Mouse (Mus musculus) midbrain, embryonic 16.5 days (tissue): ENCODE measurements around the gene Cdk14. TPM values are rescaled to one million over a fixed set of nuclear protein-coding genes. Genes with fewer than 3 reads are reported as not detected.
A peak's percentile ranks its signal among the peaks of the same experiment; 100 is the strongest.

Experiments
- ATAC-seq: fragments of 200-750 bp; cut with Nextera tagmentation; 2 replicates; pipeline ENCODE4 v1.8.0; 2017; ENCODE audit warnings: moderate TSS enrichment
- H3K27ac ChIP-seq: fragments of 300-500 bp; sonication (generic); 2 replicates; pipeline ENCODE4 v1.5.1; 2014; ENCODE audit warnings: mild to moderate bottlenecking, low read length, mixed read lengths
- H3K27me3 ChIP-seq: fragments of 300-500 bp; sonication (generic); 2 replicates; pipeline ENCODE4 v1.6.1; 2014; ENCODE audit warnings: low read depth, low read length, mixed read lengths; ENCODE audit not compliant: control insufficient read depth, insufficient read depth
- H3K36me3 ChIP-seq: fragments of 300-500 bp; sonication (generic); 2 replicates; pipeline ENCODE4 v1.6.1; 2014; ENCODE audit warnings: mild to moderate bottlenecking, low read length, moderate library complexity, mixed read lengths; ENCODE audit not compliant: control insufficient read depth, insufficient read depth
- H3K4me1 ChIP-seq: fragments of 300-500 bp; sonication (generic); 2 replicates; pipeline ENCODE4 v1.6.1; 2014; ENCODE audit warnings: mild to moderate bottlenecking, low read length, mixed read lengths; ENCODE audit not compliant: control insufficient read depth, insufficient read depth
- H3K4me2 ChIP-seq: fragments of 300-500 bp; sonication (generic); 2 replicates; pipeline ENCODE4 v1.6.1; 2014; ENCODE audit warnings: mild to moderate bottlenecking, low read length, mixed read lengths
- H3K4me3 ChIP-seq: fragments of 300-500 bp; sonication (generic); 2 replicates; pipeline ENCODE4 v1.5.1; 2014; ENCODE audit warnings: low read depth, mild to moderate bottlenecking, low read length, moderate library complexity, mixed read lengths
- H3K9ac ChIP-seq: fragments of 300-500 bp; sonication (generic); 2 replicates; pipeline ENCODE4 v1.6.1; 2014; ENCODE audit warnings: low read depth, low read length, mixed read lengths
- H3K9me3 ChIP-seq: fragments of 300-500 bp; sonication (generic); replicated peaks from 2 replicates; pipeline ENCODE4 v1.6.1; 2014; ENCODE audit warnings: mild to moderate bottlenecking, low read length, mixed read lengths; ENCODE audit not compliant: control insufficient read depth, poor library complexity, severe bottlenecking
- WGBS: fragments of 180-500 bp; shearing (Covaris S2); extraction: QIAGEN DNeasy Blood & Tissue Kit; methylation state at CpG from one replicate; pipeline ENCODE4 v1.1.7; 2014; 5-methylcytosine and 5-hydroxymethylcytosine counted together
- polyA plus RNA-seq: library from polyadenylated mRNA; unstranded; fragments of >200 nt; fragmentation: Nextera tagmentation; extraction: Ambion mirVana; gene quantifications from 2 replicates; pipeline ENCODE4 v1.2.1, GENCODE M21; 2015

Cdk14 gene
- polyA plus RNA-seq, 1 experiment from 2014 or later = 44.6 TPM

DNA sequence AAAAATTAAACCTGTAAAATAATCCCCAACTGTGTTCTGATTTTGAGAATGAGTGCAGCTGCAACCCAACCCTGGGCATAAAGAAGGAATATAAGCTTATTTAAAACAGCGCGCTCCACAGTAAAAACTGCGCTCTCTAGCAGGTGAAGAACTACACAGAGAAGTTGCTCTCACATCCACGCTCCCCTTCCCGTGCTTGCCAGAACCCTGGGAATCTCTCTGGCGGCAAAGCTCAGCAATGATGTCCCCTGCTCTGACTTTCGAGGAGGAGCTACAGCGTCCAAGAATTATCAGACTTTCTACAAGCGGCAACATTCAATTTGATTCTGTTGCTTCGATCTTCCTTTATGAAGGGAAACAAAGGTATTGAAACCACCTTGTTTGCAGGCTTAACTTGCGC lies 387.7 kb downstream of the Cdk14 start:
- 67% methylated on average over 11 of the region's 11 CpGs for WGBS
- H3K27ac ChIP-seq = no peak overlapping the region
- no peak overlapping the region for H3K9ac ChIP-seq
- no peak overlapping the region for H3K4me3 ChIP-seq
- H3K9me3 ChIP-seq = no peaks in the 10 kb centered on the region
- H3K4me2 ChIP-seq = no peak overlapping the region
- peak; percentile 49; the same call in 1 of the 2 replicates for ATAC-seq
- no peaks in the 10 kb centered on the region for H3K36me3 ChIP-seq
- no peaks in the 10 kb centered on the region for H3K27me3 ChIP-seq
- H3K4me1 ChIP-seq = peaks cover 12% of the 10 kb centered on the region

DNA sequence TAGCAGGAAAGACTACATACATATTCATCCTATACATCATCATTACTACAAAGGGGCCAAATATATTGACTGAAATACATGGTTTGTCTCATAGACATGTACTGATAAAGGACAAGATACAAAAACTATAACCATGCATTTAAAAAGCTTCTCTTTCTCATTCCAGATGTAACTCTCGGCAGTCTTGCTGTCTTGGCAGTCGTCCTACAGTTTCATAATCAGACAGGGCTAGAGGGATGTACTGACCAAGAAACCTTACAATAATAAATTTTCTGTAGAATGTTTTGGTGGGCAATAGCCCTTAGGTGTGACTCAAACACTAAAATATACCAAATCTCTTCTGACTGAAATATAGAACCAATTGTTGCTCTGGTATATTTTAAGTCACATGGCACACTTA lies 389.7 kb downstream of the Cdk14 start:
- 80% methylated on average over 2 of the region's 2 CpGs for WGBS
- Histone ChIP-seq H3K27me3 (no peaks in the 10 kb centered on the region), H3K27ac (no peak overlapping the region), H3K9me3 (no peaks in the 10 kb centered on the region), H3K36me3 (no peaks in the 10 kb centered on the region), H3K4me3 (no peak overlapping the region), H3K9ac (no peak overlapping the region), H3K4me2 (no peak overlapping the region), H3K4me1 (peaks cover 12% of the 10 kb centered on the region)
- ATAC-seq = no peak

DNA sequence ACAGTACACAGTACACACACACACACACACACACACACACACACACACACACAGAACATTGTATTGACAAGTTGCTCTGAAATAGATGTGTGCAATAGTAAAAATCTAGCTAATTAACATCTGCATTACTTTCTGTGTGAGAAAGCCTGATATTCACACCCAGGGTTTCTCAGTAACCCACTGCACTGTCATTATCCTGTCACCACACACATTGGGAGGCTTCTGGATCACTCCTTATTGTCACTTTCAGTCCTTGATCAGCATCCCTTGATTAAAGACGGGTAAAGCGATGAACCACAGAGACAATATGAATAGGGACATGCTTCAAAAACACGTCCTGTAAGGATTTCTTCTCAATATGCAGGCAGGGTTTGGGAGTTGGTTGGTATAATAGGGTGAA lies 401.2 kb downstream of the Cdk14 start:
- no peak for ATAC-seq

DNA sequence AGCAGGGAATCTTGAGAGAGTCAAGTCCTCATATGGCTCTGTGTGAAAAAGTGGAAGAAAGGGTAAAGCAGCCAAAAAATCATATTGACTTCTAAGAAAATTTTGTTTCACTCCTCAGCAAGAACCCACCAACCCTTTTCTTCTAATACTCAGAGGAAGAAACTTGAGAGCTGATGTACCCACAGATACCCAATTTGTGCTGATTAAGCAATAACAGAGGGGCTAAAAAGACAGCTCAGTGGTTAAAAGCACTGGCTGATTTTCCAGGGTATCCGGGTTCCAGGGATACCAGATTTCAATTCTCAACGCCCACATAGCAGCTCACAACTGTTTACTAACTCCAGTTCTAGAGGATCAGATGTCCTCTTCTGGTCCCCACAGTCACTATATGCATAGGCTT lies 401.9 kb downstream of the Cdk14 start:
- Histone ChIP-seq H3K27me3 (no peaks in the 10 kb centered on the region), H3K9ac (no peak overlapping the region), H3K9me3 (no peaks in the 10 kb centered on the region), H3K4me2 (no peak overlapping the region), H3K4me1 (no peaks in the 10 kb centered on the region), H3K36me3 (no peaks in the 10 kb centered on the region), H3K4me3 (no peak overlapping the region), H3K27ac (no peak overlapping the region)
- ATAC-seq = no peak
- 86% methylated on average over 2 of the region's 2 CpGs for WGBS

More for the DNA sequence above, 401.2 kb downstream of the Cdk14 start:
- H3K9me3 ChIP-seq = no peaks in the 10 kb centered on the region
- H3K4me1 ChIP-seq = no peaks in the 10 kb centered on the region
- no peak overlapping the region for H3K9ac ChIP-seq
- H3K27me3 ChIP-seq = no peaks in the 10 kb centered on the region
- no peaks in the 10 kb centered on the region for H3K36me3 ChIP-seq
- H3K27ac ChIP-seq = no peak overlapping the region
- H3K4me3 ChIP-seq = no peak overlapping the region
- no peak overlapping the region for H3K4me2 ChIP-seq
- 77% methylated on average over 3 of the region's 3 CpGs for WGBS

DNA sequence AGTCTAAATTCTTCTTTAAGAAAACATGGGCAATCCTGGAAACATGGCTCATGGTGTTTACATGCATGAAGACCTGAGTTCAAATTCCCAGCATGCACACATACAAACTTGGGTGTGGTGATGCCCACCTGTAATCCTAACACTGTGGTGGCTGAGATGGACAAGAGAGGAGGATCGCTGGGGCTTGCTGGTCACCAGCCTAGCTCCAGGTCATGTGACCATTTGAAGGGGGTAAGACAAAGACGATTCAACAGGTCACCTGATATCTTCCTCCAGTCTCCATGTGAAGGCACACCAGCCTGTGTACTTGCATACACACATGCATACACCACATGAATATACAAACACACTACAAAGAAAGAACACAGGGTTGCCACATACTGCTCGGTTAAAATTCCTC lies 406.3 kb downstream of the Cdk14 start:
- Histone ChIP-seq H3K4me3 (no peak overlapping the region), H3K4me1 (no peaks in the 10 kb centered on the region), H3K36me3 (peaks cover 2% of the 10 kb centered on the region; the same call in 1 of the 2 replicates), H3K27ac (no peak overlapping the region), H3K9ac (no peak overlapping the region), H3K4me2 (no peak overlapping the region), H3K9me3 (no peaks in the 10 kb centered on the region), H3K27me3 (no peaks in the 10 kb centered on the region)
- ATAC-seq = 0 out of 2 replicates have a peak, but pooled peaks have one; percentile 12
- WGBS = 96% methylated on average over 3 of the region's 3 CpGs

DNA sequence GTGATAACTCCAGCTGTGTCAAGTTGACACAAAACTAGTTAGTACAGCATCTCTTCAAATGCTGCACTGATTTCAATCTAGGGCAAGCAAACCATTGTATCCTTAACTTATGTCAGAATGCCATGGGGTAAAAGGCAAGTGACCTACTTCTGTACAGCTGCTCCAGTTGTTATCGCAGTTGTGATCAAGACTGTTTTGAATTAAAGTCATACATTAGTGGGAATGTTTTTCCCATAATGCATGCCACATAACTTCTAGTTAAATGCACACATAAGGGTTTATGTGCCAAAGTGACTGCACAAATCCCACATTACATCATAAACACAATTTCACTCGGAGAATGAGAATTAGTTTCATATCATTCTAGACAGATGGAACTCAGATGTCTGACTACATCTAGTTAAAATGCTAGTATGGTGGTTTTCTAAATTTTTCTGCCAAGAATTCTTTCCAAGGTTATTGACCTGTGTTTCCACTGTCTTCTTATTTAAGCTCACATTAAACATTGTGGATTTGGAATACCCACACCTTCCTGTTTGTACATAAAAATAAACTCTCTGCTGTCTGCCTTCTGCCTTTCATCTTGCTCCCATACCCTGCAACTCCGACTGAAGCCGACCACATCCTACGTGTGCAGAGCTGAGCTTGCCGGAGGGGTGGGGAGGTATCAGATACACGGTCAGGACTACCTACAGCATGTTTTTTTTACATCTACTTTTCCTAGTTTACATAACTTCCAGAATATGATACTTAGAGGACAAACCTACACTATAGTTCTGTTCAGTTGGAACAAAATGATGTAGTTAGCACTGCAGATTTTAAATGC lies 407.4 kb downstream of the Cdk14 start:
- H3K4me1 ChIP-seq = peaks cover 6% of the 10 kb centered on the region
- H3K27me3 ChIP-seq = no peaks in the 10 kb centered on the region
- no peak overlapping the region for H3K9ac ChIP-seq
- no peak overlapping the region for H3K4me2 ChIP-seq
- H3K4me3 ChIP-seq = no peak overlapping the region
- H3K36me3 ChIP-seq = peaks cover 2% of the 10 kb centered on the region; the same call in 1 of the 2 replicates
- ATAC-seq = no peak
- H3K9me3 ChIP-seq = no peaks in the 10 kb centered on the region
- H3K27ac ChIP-seq = no peak overlapping the region
- 86% methylated on average over 7 of the region's 7 CpGs for WGBS

DNA sequence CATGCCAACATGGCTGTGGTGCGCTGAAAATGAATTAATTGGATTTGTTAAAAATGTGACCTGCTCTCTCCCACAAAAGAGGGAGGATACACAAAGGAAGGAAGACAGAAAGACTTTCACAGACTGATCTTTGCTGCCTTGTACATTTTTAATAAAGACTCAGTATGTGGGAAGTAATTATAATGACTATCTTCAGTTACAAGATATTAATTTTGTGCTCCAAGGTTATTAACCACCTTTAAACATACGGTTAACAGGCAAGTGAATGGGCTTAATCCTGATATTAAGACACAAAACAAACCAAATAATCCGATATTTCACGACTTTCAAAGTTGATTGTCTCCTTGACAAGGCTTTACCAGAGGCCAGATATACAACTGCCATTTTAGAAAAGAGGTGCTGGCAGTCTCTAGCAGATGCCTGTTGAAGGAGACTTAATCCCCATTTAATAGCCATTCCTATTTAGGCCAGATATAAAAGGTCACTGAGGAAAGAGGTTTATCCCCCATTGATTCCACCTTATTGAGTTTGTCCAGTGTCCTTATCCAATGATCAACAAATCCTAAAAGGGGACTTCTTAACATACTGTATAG lies 411.9 kb downstream of the Cdk14 start:
- no peak overlapping the region for H3K9ac ChIP-seq
- peak overlapping the region; percentile 62 for H3K27ac ChIP-seq
- peaks cover 13% of the 10 kb centered on the region for H3K4me1 ChIP-seq
- WGBS = 18% methylated on average over 4 of the region's 4 CpGs
- peaks cover 2% of the 10 kb centered on the region; the same call in 1 of the 2 replicates for H3K36me3 ChIP-seq
- H3K9me3 ChIP-seq = no peaks in the 10 kb centered on the region
- H3K4me3 ChIP-seq = no peak overlapping the region; the same call in 1 of the 2 replicates
- no peaks in the 10 kb centered on the region for H3K27me3 ChIP-seq
- no peak for ATAC-seq
- peak overlapping the region; percentile 39 for H3K4me2 ChIP-seq

DNA sequence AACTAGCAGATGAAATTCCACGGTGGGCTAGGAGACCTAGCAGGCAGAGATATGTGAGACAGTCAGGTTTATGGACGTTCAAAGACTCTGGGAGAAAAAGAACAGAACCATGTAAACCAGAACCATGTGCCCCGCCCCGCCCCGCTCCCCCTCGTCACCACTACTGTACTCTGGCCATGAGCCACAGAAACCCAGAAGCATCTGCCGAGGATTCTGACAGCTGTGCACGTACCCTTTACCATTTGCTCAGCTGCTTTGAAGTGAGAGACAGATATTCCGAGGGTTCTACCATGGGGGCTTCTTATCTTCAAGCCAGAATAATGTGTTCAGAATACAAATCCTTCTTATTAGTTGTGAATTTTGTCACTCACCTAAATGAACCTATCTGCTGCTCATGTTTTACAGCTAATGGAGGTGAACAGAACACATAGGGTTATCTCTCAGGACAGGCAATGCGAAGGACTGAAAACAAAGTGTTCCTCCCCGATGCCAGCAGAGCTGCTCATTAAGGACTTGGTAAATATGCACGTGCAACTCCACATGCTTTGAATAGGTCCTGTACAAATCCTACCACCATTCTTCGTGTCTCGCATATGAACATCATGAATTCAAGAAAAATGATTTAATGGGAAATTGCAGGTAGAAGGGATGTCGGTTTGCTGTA lies 412.5 kb downstream of the Cdk14 start:
- Histone ChIP-seq H3K27me3 (no peaks in the 10 kb centered on the region), H3K36me3 (peaks cover 2% of the 10 kb centered on the region; the same call in 1 of the 2 replicates), H3K4me2 (peak overlapping the region; percentile 39), H3K27ac (peak overlapping the region; percentile 62), H3K4me1 (peaks cover 13% of the 10 kb centered on the region), H3K9me3 (no peaks in the 10 kb centered on the region), H3K4me3 (no peak overlapping the region; the same call in 1 of the 2 replicates), H3K9ac (no peak overlapping the region)
- 28% methylated on average over 15 of the region's 15 CpGs for WGBS
- ATAC-seq = peak; percentile 87
